Mouse (Mus musculus) embryonic facial prominence, embryonic 13.5 days (tissue): ENCODE data around the gene 1110008L16Rik. TPM values are rescaled to one million over a fixed set of nuclear protein-coding genes. Genes with fewer than 3 reads are reported as not detected.
"Not testable (repeated sequence)": the region's sequence is repeated elsewhere in the genome, so short reads cannot be mapped to it uniquely, and the experiment has no call there.

ENCODE experiments used
- ATAC-seq: fragments of 200-750 bp; cut with Nextera tagmentation; 2 replicates; pipeline ENCODE4 v1.8.0; 2017; ENCODE audit warnings: low read depth; ENCODE audit not compliant: insufficient number of reproducible peaks, insufficient read depth, low FRiP score, low TSS enrichment
- H3K27ac ChIP-seq: fragments of 300-500 bp; sonication (generic); 2 replicates; pipeline ENCODE4 v1.5.1; 2015; ENCODE audit warnings: moderate library complexity, mild to moderate bottlenecking, inconsistent platforms
- H3K27me3 ChIP-seq: fragments of 300-500 bp; sonication (generic); 2 replicates; pipeline ENCODE4 v1.6.1; 2015; ENCODE audit warnings: mild to moderate bottlenecking, inconsistent platforms
- H3K36me3 ChIP-seq: fragments of 300-500 bp; sonication (generic); 2 replicates; pipeline ENCODE4 v1.6.1; 2015; ENCODE audit warnings: mild to moderate bottlenecking, inconsistent platforms
- H3K4me1 ChIP-seq: fragments of 300-500 bp; sonication (generic); 2 replicates; pipeline ENCODE4 v1.6.1; 2015; ENCODE audit warnings: inconsistent platforms
- H3K4me2 ChIP-seq: fragments of 300-500 bp; sonication (generic); 2 replicates; pipeline ENCODE4 v1.6.1; 2015; ENCODE audit warnings: moderate library complexity, mild to moderate bottlenecking, inconsistent platforms
- H3K4me3 ChIP-seq: fragments of 300-500 bp; sonication (generic); 2 replicates; pipeline ENCODE4 v1.5.1; 2015; ENCODE audit warnings: mild to moderate bottlenecking, inconsistent platforms
- H3K9ac ChIP-seq: fragments of 300-500 bp; sonication (generic); 2 replicates; pipeline ENCODE4 v1.6.1; 2015; ENCODE audit warnings: mild to moderate bottlenecking, inconsistent platforms
- H3K9me3 ChIP-seq: fragments of 300-500 bp; sonication (generic); 2 replicates; pipeline ENCODE4 v1.6.1; 2016; ENCODE audit warnings: inconsistent platforms
- WGBS: fragments of 180-500 bp; shearing (Covaris S2); methylation state at CpG from one replicate; pipeline ENCODE4 v1.1.7; 2015; ENCODE audit warnings: mixed read lengths; 5-methylcytosine and 5-hydroxymethylcytosine counted together
- polyA plus RNA-seq: library from polyadenylated mRNA; unstranded; fragments of >200 nt; fragmentation: Nextera tagmentation; extraction: Ambion mirVana; gene quantifications from 2 replicates; pipeline ENCODE4 v1.2.1, GENCODE M21; 2015

1110008L16Rik gene
- 13.0 and 15.5 TPM in 2 replicates for polyA plus RNA-seq

GRCm38 (mm10) chr12:55299336-55299735 lies at the start of gene 1110008L16Rik:
1110008L16Rik (plus strand) TSS chr12:55299577.
- 83% methylated on average over 5 of the region's 5 CpGs for WGBS
- ATAC-seq, result no peak

GRCm38 (mm10) chr12:55261950-55262349 lies 37.4 kb upstream of the 1110008L16Rik start:
- not testable (repeated sequence) for H3K9ac ChIP-seq, H3K27ac ChIP-seq, H3K4me1 ChIP-seq, H3K9me3 ChIP-seq, ATAC-seq, H3K4me2 ChIP-seq, H3K27me3 ChIP-seq, H3K4me3 ChIP-seq
- H3K36me3 ChIP-seq, result peaks cover 23% of the 10 kb centered on the region
- no CpG with 5 or more reads among the region's 8 CpGs for WGBS

More at GRCm38 (mm10) chr12:55299336-55299735, at the start of gene 1110008L16Rik:
- Histone ChIP-seq H3K9me3 (no peaks in the 10 kb centered on the region), H3K4me2 (no peak within 1 kb of the TSS), H3K27me3 (no peaks in the 10 kb centered on the region), H3K36me3 (peaks cover 39% of the 10 kb centered on the region), H3K4me3 (no peak within 1 kb of the TSS), H3K27ac (no peak within 1 kb of the TSS), H3K9ac (0 out of 2 replicates have a peak within 1 kb of the TSS, but pooled peaks have one; percentile 1), H3K4me1 (peaks cover 24% of the 10 kb centered on the region)

- H3K4me2 ChIP-seq, H3K4me3 ChIP-seq, H3K27ac ChIP-seq, H3K27me3 ChIP-seq, H3K4me1 ChIP-seq, H3K9ac ChIP-seq, H3K9me3 ChIP-seq, ATAC-seq: not testable (repeated sequence)
- H3K36me3 ChIP-seq, result peaks cover 12% of the 10 kb centered on the region
- WGBS, result no CpG with 5 or more reads among the region's 5 CpGs
Observed at GRCm38 (mm10) chr12:55263385-55263784, 36.0 kb upstream of the 1110008L16Rik start.

GRCm38 (mm10) chr12:55272243-55272642 lies 27.1 kb upstream of the 1110008L16Rik start:
- WGBS, result 80% methylated on average over 3 of the region's 3 CpGs
- H3K27ac ChIP-seq, result no peak overlapping the region
- H3K4me3 ChIP-seq, result no peak overlapping the region
- no peaks in the 10 kb centered on the region for H3K27me3 ChIP-seq
- H3K9me3 ChIP-seq, result no peaks in the 10 kb centered on the region
- H3K4me1 ChIP-seq, result no peaks in the 10 kb centered on the region
- H3K9ac ChIP-seq, result no peak overlapping the region
- no peak overlapping the region for H3K4me2 ChIP-seq
- no peaks in the 10 kb centered on the region for H3K36me3 ChIP-seq
- ATAC-seq, result no peak

GRCm38 (mm10) chr12:55277583-55277982 lies 21.8 kb upstream of the 1110008L16Rik start:
- not testable (repeated sequence) for ATAC-seq

GRCm38 (mm10) chr12:55298112-55298511 lies 1.3 kb upstream of the 1110008L16Rik start:
- H3K9me3 ChIP-seq, result no peaks in the 10 kb centered on the region
- no peak overlapping the region for H3K4me3 ChIP-seq
- H3K4me1 ChIP-seq, result peaks cover 18% of the 10 kb centered on the region
- 93% methylated on average over 9 of the region's 9 CpGs for WGBS
- no peak overlapping the region for H3K4me2 ChIP-seq
- peaks cover 50% of the 10 kb centered on the region for H3K36me3 ChIP-seq
- no peak overlapping the region for H3K27ac ChIP-seq
- no peak overlapping the region for H3K9ac ChIP-seq
- no peak for ATAC-seq
- H3K27me3 ChIP-seq, result no peaks in the 10 kb centered on the region

More at GRCm38 (mm10) chr12:55277583-55277982, 21.8 kb upstream of the 1110008L16Rik start:
- 82% methylated on average over 4 of the region's 6 CpGs for WGBS
- not testable (repeated sequence) for H3K9ac ChIP-seq, H3K4me2 ChIP-seq, H3K9me3 ChIP-seq, H3K27me3 ChIP-seq, H3K4me1 ChIP-seq, H3K27ac ChIP-seq, H3K36me3 ChIP-seq, H3K4me3 ChIP-seq

- Histone ChIP-seq H3K4me2 (peak overlapping the region; percentile 63), H3K27ac (no peak overlapping the region), H3K4me3 (peak overlapping the region; percentile 53; the same call in 1 of the 2 replicates), H3K4me1 (peaks cover 27% of the 10 kb centered on the region), H3K9me3 (no peaks in the 10 kb centered on the region), H3K36me3 (peaks cover 27% of the 10 kb centered on the region), H3K9ac (no peak overlapping the region), H3K27me3 (no peaks in the 10 kb centered on the region)
- 75% methylated on average over 3 of the region's 3 CpGs for WGBS
- no peak for ATAC-seq
Observed at GRCm38 (mm10) chr12:55300820-55301351, 1.5 kb downstream of the 1110008L16Rik start.

- Histone ChIP-seq H3K27me3 (no peaks in the 10 kb centered on the region), H3K27ac (peak overlapping the region; percentile 94), H3K36me3 (peaks cover 27% of the 10 kb centered on the region), H3K4me1 (peaks cover 27% of the 10 kb centered on the region), H3K9me3 (peaks cover 3% of the 10 kb centered on the region; the same call in 1 of the 2 replicates), H3K9ac (peak overlapping the region; percentile 81), H3K4me3 (peak overlapping the region; percentile 53), H3K4me2 (peak overlapping the region; percentile 63)
- 43% methylated on average over 11 of the region's 11 CpGs for WGBS
- no peak for ATAC-seq
Observed at GRCm38 (mm10) chr12:55301472-55302300, 2.3 kb downstream of the 1110008L16Rik start.

GRCm38 (mm10) chr12:55302485-55303441 lies 3.4 kb downstream of the 1110008L16Rik start, which contains the start of gene Ppp2r3c:
Ppp2r3c (minus strand) TSS chr12:55302998.
- Histone ChIP-seq H3K9ac (peak within 1 kb of the TSS; percentile 81), H3K27ac (peak within 1 kb of the TSS; percentile 94), H3K36me3 (peaks cover 22% of the 10 kb centered on the region), H3K27me3 (no peaks in the 10 kb centered on the region), H3K4me3 (peak within 1 kb of the TSS; percentile 53), H3K4me1 (peaks cover 27% of the 10 kb centered on the region), H3K4me2 (peak within 1 kb of the TSS; percentile 63), H3K9me3 (peaks cover 3% of the 10 kb centered on the region; the same call in 1 of the 2 replicates)
- peak; percentile 92 for ATAC-seq
- WGBS, result under 1% methylated on average over 55 of the region's 55 CpGs

- H3K4me1 ChIP-seq, result peaks cover 14% of the 10 kb centered on the region
Observed at GRCm38 (mm10) chr12:55306371-55306770, 7.0 kb downstream of the 1110008L16Rik start.

GRCm38 (mm10) chr12:55307566-55307965 lies 8.2 kb downstream of the 1110008L16Rik start:
- Histone ChIP-seq H3K9me3 (peaks cover 3% of the 10 kb centered on the region; the same call in 1 of the 2 replicates), H3K9ac (no peak overlapping the region), H3K36me3 (peaks cover 31% of the 10 kb centered on the region), H3K27ac (no peak overlapping the region), H3K4me3 (no peak overlapping the region), H3K4me2 (no peak overlapping the region), H3K4me1 (peaks cover 9% of the 10 kb centered on the region), H3K27me3 (no peaks in the 10 kb centered on the region)
- 86% methylated on average over 6 of the region's 6 CpGs for WGBS
- no peak for ATAC-seq

More at GRCm38 (mm10) chr12:55306371-55306770, 7.0 kb downstream of the 1110008L16Rik start:
- Histone ChIP-seq H3K27me3 (no peaks in the 10 kb centered on the region), H3K9ac (no peak overlapping the region), H3K27ac (no peak overlapping the region), H3K9me3 (peaks cover 3% of the 10 kb centered on the region; the same call in 1 of the 2 replicates), H3K4me3 (no peak overlapping the region), H3K36me3 (peaks cover 26% of the 10 kb centered on the region), H3K4me2 (no peak overlapping the region)
- WGBS, result 91% methylated on average over 4 of the region's 4 CpGs
- no peak for ATAC-seq
